8 mouse cellular contexts compared by ENCODE assay signal in genomic region chr10:50895091-50895790, GRCm38 (mm10). TPM values are rescaled to one million over a fixed set of nuclear protein-coding genes. Genes with fewer than 3 reads are reported as not detected.
DNase-seq lines count a peak whose midpoint lies in the region.

No protein-coding gene starts in this region.

- no peaks in the 10 kb centered on the region for H3K9me3 ChIP-seq in embryonic facial prominence, embryonic 10.5 days
- H3K9me3 ChIP-seq in midbrain, embryonic 10.5 days (replicated peaks), result no peaks in the 10 kb centered on the region

- H3K36me3 ChIP-seq in embryonic facial prominence, embryonic 10.5 days (replicated peaks), result no peaks in the 10 kb centered on the region
- H3K36me3 ChIP-seq in midbrain, embryonic 10.5 days, result no peaks in the 10 kb centered on the region

- WGBS in embryonic facial prominence, embryonic 10.5 days, result under 1% methylated on average over 44 of the region's 44 CpGs
- under 1% methylated on average over 44 of the region's 44 CpGs for WGBS in midbrain, embryonic 10.5 days

- peak; percentile 20 for DNase-seq in adrenal gland, adult 2 months
- no peak for DNase-seq in adrenal gland, postnatal 14 days
- DNase-seq in embryonic facial prominence, embryonic 10.5 days (ENCODE audit: low spot score), result peak; percentile 63
- DNase-seq in induced T-regulatory cell, adult 2 months (ENCODE audit: low read depth), result peak; percentile 33
- DNase-seq in midbrain, embryonic 10.5 days (ENCODE audit: low spot score), result peak; percentile 66
- no peak for DNase-seq in cerebellum, adult 9-10 months
- no peak for DNase-seq in layer of hippocampus, adult 11-12 months (ENCODE audit: low spot score)
- no peak for DNase-seq in spleen, adult 18-20 months

- H3K4me1 ChIP-seq in embryonic facial prominence, embryonic 10.5 days, result peaks cover 25% of the 10 kb centered on the region
- H3K4me1 ChIP-seq in midbrain, embryonic 10.5 days, result peaks cover 37% of the 10 kb centered on the region

- H3K27ac ChIP-seq in embryonic facial prominence, embryonic 10.5 days (replicated peaks), result no peak overlapping the region
- H3K27ac ChIP-seq in midbrain, embryonic 10.5 days (replicated peaks), result peak overlapping the region; percentile 67

- peaks cover 100% of the 10 kb centered on the region for H3K27me3 ChIP-seq in embryonic facial prominence, embryonic 10.5 days (replicated peaks; ENCODE audit: low read depth, poor library complexity, severe bottlenecking)
- H3K27me3 ChIP-seq in midbrain, embryonic 10.5 days (ENCODE audit: low read depth, poor library complexity, severe bottlenecking), result peaks cover 100% of the 10 kb centered on the region

- peak overlapping the region; percentile 58 for H3K4me3 ChIP-seq in embryonic facial prominence, embryonic 10.5 days
- peak overlapping the region; percentile 59 for H3K4me3 ChIP-seq in midbrain, embryonic 10.5 days

RNA-seq across cellular contexts. Expression of gene Sim1, which starts 0.7 kb away (rescaled TPM):
- total RNA-seq in adrenal gland, adult 2 months (2021), result not detected
- polyA plus RNA-seq in adrenal gland, adult 2 months (2012; rRNA removed), result not detected in 2 replicates
- not detected in 2 replicates for total RNA-seq in adrenal gland, postnatal 14 days (2021)
- 0.47 and 0.81 TPM in 2 replicates for polyA plus RNA-seq in embryonic facial prominence, embryonic 10.5 days (2016; fragmentation: Nextera tagmentation; extraction: Ambion mirVana)
- polyA plus RNA-seq in midbrain, embryonic 10.5 days (2016; fragmentation: Nextera tagmentation; extraction: Ambion mirVana), result 6.5 and 10.5 TPM in 2 replicates

Comparison
In these comparisons a context has a peak if more than half of its experiments do, and no peak if none do; other contexts are left out.
1. DNase-seq: peak in adrenal gland, adult 2 months (single experiment), embryonic facial prominence, embryonic 10.5 days (single experiment), induced T-regulatory cell, adult 2 months (single experiment) and midbrain, embryonic 10.5 days (single experiment); none in adrenal gland, postnatal 14 days (single experiment), cerebellum, adult 9-10 months (single experiment), layer of hippocampus, adult 11-12 months (single experiment) and spleen, adult 18-20 months (0 of 2).